Mouse (Mus musculus): Measurements from ENCODE around the gene Mtr. TPM values are rescaled to one million over a fixed set of nuclear protein-coding genes. Genes with fewer than 3 reads are reported as not detected.

Mtr gene
- total RNA-seq, 2 experiments from 2014 or later: 17.4 to 19.0 TPM

DNA sequence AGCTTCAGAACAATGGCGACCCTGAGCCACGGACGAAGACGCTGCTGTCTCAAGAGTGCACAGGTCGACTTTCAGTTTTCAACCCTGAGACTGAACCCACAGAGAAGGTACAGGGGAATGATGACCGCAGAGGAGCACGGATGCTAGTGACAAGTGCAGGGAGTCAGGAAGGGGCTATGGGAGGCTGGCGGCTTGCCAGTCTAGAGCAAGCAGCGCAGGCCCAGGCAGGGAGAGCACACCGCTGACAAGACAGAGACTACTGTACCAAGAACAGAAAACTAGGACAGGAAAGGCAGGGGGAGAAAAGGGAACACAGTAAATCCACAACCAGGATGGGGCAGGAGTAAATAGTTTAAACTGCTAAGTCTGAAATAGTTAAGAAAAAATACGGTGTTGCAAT is 69.1 kb downstream of the Mtr start:
- no peak for DNase-seq (ENCODE audit: extremely low spot score in 1 of 2, low spot score in 2 of 2)
- Histone ChIP-seq H3K4me3 (no peak overlapping the region), H3K27ac (no peak overlapping the region)
- intact Hi-C loops (cut with DNase I): no loop called here
- TF ChIP-seq CTCF (IDR thresholded peaks at IDR 0.05): no peak

DNA sequence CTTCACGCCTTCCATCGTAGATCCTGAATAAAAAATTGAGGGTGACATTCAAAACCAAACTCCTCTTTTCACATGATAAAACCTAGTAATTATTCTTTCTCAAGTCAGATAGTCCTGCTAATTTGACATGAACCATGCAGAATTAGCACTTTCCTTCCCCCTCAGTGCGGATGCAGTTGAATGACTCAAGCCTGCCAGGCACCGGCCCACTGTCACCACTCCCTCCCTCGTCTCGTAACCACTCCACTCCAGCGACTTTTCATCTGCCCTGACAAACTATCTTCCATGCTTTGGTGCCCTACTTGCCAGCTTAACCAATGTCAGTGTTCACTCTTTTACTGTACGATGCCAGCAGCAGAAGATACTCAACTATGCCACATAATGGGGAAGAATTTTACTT is 78.4 kb downstream of the Mtr start:
- no peak for TF ChIP-seq CTCF (IDR thresholded peaks at IDR 0.05)
- Histone ChIP-seq H3K27ac (no peak overlapping the region), H3K4me3 (no peak overlapping the region)
- DNase-seq (ENCODE audit: extremely low spot score in 1 of 2, low spot score in 2 of 2): no peak
- intact Hi-C loops (cut with DNase I): no loop called here

DNA sequence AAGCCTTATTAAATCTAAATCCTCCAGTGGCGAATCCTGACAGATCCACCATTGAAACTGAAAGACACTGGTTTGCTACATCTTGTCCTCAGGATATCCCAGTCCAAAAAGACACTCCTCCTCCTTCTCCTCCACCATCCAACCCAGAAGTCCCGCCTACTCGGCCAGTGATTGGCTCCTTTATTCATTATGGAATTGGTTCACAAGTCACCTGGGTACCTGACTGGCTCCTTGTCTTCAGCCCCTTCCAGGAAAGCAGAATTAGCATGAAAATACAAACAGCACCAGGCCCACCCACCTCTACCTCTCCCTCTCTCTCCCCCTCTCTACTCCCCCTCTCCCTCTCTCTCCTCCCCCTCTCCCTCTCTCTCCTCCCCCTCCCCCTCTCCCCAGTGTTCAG is 81.2 kb downstream of the Mtr start:
- no peak for DNase-seq (ENCODE audit: extremely low spot score in 1 of 2, low spot score in 2 of 2)
- TF ChIP-seq CTCF (IDR thresholded peaks at IDR 0.05): no peak
- Histone ChIP-seq H3K27ac (no peak overlapping the region), H3K4me3 (no peak overlapping the region)
- intact Hi-C loops (cut with DNase I): no loop called here

DNA sequence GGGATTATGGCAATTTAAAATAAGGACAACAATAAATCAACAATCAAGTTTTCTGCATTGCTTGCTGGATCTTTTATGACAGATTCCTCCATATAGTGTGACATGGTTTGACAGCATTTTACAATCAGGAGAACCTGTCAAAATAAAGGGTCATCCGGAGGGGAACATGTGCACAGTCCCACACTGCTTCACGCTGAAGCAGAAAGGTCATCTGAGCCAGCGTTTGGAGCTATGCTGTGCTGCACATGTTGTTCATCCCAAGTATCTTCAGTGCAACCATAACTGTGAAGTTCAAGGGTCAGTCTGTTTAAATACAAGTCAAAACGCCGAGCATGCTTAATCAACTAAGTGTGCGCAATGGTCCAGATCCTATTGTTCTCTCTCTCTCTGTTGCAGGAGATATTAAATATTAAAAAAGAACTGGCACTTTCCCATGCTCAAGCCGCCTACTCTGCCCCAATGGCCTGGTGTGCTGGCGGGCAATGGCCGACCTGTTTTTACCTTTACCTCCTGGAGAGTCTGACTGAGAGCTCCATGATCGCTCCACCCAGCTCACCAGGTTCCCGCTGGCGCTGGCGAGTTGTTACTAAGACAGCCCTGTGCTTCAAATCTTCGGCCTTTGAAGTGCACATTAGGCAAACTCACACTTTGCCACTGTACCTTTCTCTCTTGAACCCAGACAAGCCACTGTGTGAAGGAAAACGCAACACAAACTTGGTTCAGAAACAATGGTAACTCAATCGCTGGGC is 81.8 kb downstream of the Mtr start:
- no peak overlapping the region for H3K27ac ChIP-seq
- no peak for DNase-seq (ENCODE audit: extremely low spot score in 1 of 2, low spot score in 2 of 2)
- intact Hi-C loops (cut with DNase I): no loop called here
- H3K4me3 ChIP-seq: no peak overlapping the region
- no peak for TF ChIP-seq CTCF (IDR thresholded peaks at IDR 0.05)

DNA sequence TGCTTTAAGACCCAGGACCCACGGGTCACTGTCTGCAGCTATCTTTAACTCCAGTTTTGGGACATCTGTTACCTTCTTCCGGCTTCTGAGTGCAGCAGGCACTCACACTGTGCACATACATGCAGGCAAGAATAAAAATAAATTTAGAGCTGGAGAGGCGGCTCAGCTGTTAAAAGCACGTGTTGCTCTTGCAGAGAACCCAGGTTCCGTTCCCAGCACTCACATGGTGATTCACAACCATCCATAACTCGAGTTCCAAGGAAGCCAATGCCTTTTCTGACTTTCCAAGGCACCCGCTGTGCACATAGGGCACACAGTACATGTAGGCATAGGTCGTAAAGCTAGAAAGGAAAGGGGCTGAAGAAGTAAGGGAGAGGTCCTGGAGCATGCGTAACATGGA is 90.6 kb downstream of the Mtr start:
- H3K27ac ChIP-seq: peak overlapping the region; percentile 77
- intact Hi-C loops (cut with DNase I): loop anchor here (2.0 to 10.0 kb wide), 2 partner anchors 60 to 152 kb away; partner anchors contain the start of gene Ryr2
- no peak for DNase-seq (ENCODE audit: extremely low spot score in 1 of 2, low spot score in 2 of 2)
- TF ChIP-seq CTCF (IDR thresholded peaks at IDR 0.05): no peak
- no peak overlapping the region for H3K4me3 ChIP-seq

DNA sequence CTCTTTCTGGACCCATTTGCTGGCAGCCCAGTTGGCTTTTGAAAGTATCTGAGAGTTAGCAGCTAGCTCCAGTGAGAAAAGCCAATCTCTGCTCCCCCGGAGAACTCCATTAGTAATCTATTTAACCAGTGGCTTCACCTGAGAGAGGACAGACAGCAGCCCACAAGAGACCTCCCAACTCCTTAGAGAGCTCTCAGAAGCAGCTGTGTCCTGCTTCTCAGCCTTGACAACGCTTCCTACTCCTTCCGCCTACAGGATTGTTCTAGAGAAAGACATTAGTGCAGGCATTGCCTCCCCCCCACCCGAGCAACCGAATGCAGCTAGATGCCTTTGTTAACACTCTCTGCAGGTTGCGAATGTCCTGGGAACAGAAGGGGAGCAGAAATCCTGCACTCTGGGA is 91.5 kb downstream of the Mtr start:
- TF ChIP-seq CTCF (IDR thresholded peaks at IDR 0.05): no peak
- DNase-seq (ENCODE audit: extremely low spot score in 1 of 2, low spot score in 2 of 2): peak; percentile 42 to 45
- Histone ChIP-seq H3K4me3 (no peak overlapping the region), H3K27ac (peak overlapping the region; percentile 78)
- intact Hi-C loops (cut with DNase I): loop anchor here (1.0 to 10.0 kb wide), 3 partner anchors 29 to 152 kb away; partner anchors contain the start of gene Ryr2

DNA sequence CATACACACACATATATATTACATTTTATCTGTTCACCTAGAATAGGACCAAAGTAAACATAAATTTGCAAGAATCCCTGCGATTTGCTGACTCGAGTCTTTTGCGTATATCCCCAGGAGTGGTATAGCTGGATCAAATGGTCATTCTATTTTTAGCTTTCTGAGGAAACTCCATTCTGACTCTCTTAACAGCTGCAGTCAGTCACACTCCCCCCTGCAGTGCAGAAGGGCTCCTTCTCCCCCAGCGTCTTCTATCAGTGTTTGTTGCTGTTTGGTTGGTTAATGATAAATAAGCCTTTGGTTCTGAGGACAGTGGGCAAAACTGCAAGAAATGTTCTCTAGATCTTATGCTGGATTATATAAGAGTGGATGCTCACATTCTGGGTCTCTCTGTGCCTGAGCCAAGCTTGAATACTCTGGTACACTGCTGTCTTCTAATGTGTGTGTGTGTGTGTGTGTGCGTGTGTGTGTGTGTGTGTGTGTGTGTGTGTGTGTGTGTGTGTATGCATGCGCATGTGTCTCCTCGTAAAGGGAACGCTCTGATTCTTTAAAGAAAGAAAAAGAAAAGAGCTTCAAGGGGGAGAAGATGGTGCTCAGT is 92.4 kb downstream of the Mtr start:
- intact Hi-C loops (cut with DNase I): loop anchor here (1.0 to 10.0 kb wide), 3 partner anchors 30 to 151 kb away; partner anchors contain the start of gene Ryr2
- TF ChIP-seq CTCF (IDR thresholded peaks at IDR 0.05): no peak
- H3K27ac ChIP-seq: peak overlapping the region; percentile 78
- no peak overlapping the region for H3K4me3 ChIP-seq
- no peak for DNase-seq (ENCODE audit: extremely low spot score in 1 of 2, low spot score in 2 of 2)

DNA sequence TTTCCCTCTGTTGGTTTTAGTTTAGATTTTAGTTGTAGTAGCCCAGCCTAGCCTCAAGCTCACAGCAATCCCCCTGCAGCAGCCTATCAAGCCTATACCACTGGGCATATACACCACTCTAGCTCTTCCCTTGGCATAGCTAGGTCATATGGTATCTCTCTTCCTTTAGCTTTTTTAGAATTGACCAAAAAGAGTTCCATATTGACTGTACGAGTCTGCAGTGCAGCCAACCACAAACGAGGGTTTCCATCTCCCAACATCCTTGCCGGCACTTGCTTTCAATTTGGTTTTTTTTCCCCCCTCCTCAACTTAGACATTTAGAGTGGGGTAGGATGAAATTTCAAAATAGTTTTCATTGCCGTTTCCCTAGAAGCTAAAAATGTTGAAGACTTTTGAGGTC is 95.5 kb downstream of the Mtr start:
- no peak for DNase-seq (ENCODE audit: extremely low spot score in 1 of 2, low spot score in 2 of 2)
- intact Hi-C loops (cut with DNase I): loop anchor here (10.0 kb wide), 1 partner anchor 148 kb away; no protein-coding TSS in a partner anchor
- Histone ChIP-seq H3K27ac (no peak overlapping the region), H3K4me3 (no peak overlapping the region)
- no peak for TF ChIP-seq CTCF (IDR thresholded peaks at IDR 0.05)

DNA sequence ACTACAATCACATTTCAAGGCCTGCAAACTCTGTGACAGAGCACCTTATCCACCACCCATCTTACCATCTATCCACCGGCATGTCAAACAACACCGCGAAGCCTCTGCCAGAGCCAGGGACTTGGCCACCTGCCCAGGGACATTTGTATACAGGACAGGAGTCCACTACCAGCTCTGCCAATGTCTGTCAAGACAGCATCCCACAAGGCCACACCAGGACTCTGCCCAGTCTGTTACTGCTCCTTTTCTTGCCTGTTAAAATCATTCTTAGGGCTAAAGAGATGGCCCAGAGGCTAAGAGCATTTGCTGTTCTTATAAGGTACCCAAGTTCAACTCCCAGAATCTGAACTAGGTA is 97.8 kb downstream of the Mtr start:
- TF ChIP-seq CTCF (IDR thresholded peaks at IDR 0.05): no peak
- no peak overlapping the region for H3K4me3 ChIP-seq
- no peak for DNase-seq (ENCODE audit: extremely low spot score in 1 of 2, low spot score in 2 of 2)
- no peak overlapping the region; the same call in 1 of the 2 replicates for H3K27ac ChIP-seq
- intact Hi-C loops (cut with DNase I): loop anchor here (10.0 kb wide), 1 partner anchor 145 kb away; no protein-coding TSS in a partner anchor

DNA sequence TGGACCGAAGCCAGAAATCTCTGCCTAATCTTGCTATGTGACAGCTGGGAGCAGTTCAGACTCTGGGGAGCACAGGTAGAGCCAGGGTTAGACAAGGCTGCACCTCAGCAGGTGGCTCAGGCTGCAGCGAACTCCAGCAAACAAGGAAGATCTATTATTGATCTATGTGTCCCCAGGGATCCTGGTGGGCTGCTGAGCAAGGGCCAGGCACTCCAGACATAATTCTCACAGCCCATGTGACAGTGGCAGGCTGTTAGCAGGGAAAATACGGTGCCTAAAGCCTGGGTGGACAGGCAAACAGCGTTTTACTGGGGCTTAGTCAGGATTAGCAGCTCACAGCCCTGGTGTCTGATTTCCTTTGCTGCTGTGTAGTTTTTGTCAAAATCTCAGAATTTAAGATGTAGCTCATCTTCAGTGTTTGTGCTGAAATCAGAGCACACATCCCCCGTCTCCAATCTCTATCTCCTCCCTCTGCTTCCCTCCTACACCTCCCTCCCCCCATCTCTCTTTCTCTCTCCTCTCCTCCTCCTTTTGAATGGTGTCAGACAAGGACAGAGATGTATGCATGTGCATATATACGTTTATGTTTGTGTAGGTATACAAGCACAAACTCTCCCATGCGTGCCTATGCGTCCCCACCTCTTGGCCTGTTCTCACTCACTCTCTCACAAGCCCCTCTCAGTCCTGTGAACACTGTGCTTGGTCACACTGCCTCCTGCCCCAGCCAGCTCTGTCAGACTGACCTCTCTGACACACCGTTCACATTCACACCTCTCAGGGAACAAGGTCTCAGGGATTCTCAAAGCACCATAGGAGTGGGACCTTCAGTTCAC is 98.4 kb downstream of the Mtr start:
- no peak for TF ChIP-seq CTCF (IDR thresholded peaks at IDR 0.05)
- DNase-seq (ENCODE audit: extremely low spot score in 1 of 2, low spot score in 2 of 2): no peak
- intact Hi-C loops (cut with DNase I): loop anchor here (10.0 kb wide), 1 partner anchor 145 kb away; no protein-coding TSS in a partner anchor
- Histone ChIP-seq H3K27ac (peak overlapping the region; percentile 63; the same call in 1 of the 2 replicates), H3K4me3 (no peak overlapping the region)

DNA sequence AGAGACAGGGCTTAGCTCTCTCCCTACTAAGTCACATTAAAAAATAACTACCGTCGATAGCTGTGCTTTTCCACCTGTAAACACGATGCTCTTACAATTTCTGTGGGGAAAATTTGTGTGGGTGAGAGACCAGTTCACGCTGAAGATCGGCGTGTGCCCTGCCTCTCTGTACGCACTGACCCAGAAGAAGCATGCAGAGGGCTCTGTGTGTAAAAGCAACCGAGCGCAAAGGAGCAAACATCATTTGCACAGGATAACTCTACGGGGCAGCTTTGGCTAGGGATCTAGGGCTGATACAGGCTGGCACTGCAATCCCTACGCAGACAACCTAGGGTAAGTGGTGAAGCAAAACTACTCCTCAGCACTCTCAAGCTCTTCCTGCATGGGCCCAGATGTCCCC is 104.0 kb downstream of the Mtr start:
- Histone ChIP-seq H3K4me3 (no peak overlapping the region), H3K27ac (no peak overlapping the region)
- intact Hi-C loops (cut with DNase I): no loop called here
- TF ChIP-seq CTCF (IDR thresholded peaks at IDR 0.05): no peak
- no peak for DNase-seq (ENCODE audit: extremely low spot score in 1 of 2, low spot score in 2 of 2)

Measured in left cerebral cortex, adult 2 months (tissue).